In the genomic region with DNA sequence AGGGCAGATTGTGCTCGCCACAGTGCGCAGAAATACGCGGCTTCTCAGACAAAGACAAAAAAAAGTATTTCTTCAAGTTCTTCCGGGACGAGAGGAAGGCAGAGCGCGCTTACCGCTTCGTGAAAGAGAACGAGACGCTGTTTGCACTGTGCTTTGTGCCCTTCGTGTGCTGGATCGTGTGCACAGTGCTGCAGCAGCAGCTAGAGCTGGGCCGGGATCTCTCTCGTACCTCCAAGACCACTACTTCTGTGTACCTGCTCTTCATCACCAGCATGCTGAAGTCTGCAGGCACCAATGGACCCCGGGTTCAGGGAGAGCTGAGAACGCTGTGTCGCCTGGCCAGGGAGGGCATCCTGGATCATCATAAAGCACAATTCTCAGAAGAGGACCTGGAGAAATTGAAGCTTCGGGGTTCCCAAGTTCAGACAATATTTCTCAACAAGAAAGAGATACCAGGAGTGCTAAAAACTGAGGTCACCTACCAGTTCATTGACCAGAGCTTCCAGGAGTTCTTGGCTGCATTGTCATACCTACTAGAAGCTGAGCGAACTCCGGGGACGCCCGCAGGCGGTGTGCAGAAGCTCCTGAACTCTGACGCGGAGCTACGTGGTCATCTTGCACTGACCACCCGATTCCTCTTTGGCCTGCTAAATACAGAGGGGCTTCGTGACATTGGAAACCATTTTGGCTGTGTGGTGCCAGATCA, we compare ENCODE assay signal across 7 mouse cellular contexts. TPM values are rescaled to one million over a fixed set of nuclear protein-coding genes. Genes with fewer than 3 reads are reported as not detected.
A peak's percentile ranks its signal among the peaks of the same experiment; 100 is the strongest.
DNase-seq lines count a peak whose midpoint lies in the region; ATAC-seq and TF ChIP-seq lines count a peak whose summit lies in the region.

No protein-coding gene starts in this region.

- WGBS in lung, embryonic 16.5 days: 20% methylated on average over 30 of the region's 30 CpGs
- WGBS in forebrain, embryonic 16.5 days: 21% methylated on average over 30 of the region's 30 CpGs
- 22% methylated on average over 30 of the region's 30 CpGs for WGBS in limb, embryonic 14.5 days
- 26% methylated on average over 30 of the region's 30 CpGs for WGBS in stomach, embryonic 14.5 days

- H3K36me3 ChIP-seq in lung, embryonic 16.5 days (ENCODE audit: control insufficient read depth, insufficient read depth, low read length): no peaks in the 10 kb centered on the region
- no peaks in the 10 kb centered on the region for H3K36me3 ChIP-seq in forebrain, embryonic 16.5 days (ENCODE audit: control insufficient read depth, insufficient read depth)
- no peaks in the 10 kb centered on the region for H3K36me3 ChIP-seq in limb, embryonic 14.5 days (ENCODE audit: control insufficient read depth, insufficient read depth, low read length)
- H3K36me3 ChIP-seq in stomach, embryonic 14.5 days (ENCODE audit: control insufficient read depth, insufficient read depth, low read length): no peaks in the 10 kb centered on the region

- peaks cover 57% of the 10 kb centered on the region for H3K27me3 ChIP-seq in lung, embryonic 16.5 days (ENCODE audit: control insufficient read depth, insufficient read depth, low read depth, low read length)
- H3K27me3 ChIP-seq in forebrain, embryonic 16.5 days (replicated peaks; ENCODE audit: control insufficient read depth, insufficient read depth, low read length): peaks cover 49% of the 10 kb centered on the region
- peaks cover 45% of the 10 kb centered on the region for H3K27me3 ChIP-seq in limb, embryonic 14.5 days (ENCODE audit: control insufficient read depth, insufficient read depth, low read length)
- peaks cover 36% of the 10 kb centered on the region for H3K27me3 ChIP-seq in stomach, embryonic 14.5 days (ENCODE audit: control insufficient read depth, insufficient read depth, low read length)

- no peak for TF ChIP-seq POLR2A in limb, embryonic 14.5 days (IDR thresholded peaks at IDR 0.05; ENCODE audit: borderline replicate concordance, extremely low read depth, insufficient read depth, insufficient read length)

- H3K4me3 ChIP-seq in lung, embryonic 16.5 days (ENCODE audit: low read length): peak overlapping the region; percentile 39
- H3K4me3 ChIP-seq in forebrain, embryonic 16.5 days (replicated peaks; ENCODE audit: low read length): peak overlapping the region; percentile 48
- H3K4me3 ChIP-seq in limb, embryonic 14.5 days (replicated peaks; ENCODE audit: low read length): peak overlapping the region; percentile 36
- peak overlapping the region; percentile 28 for H3K4me3 ChIP-seq in stomach, embryonic 14.5 days (ENCODE audit: low read depth, low read length)

- H3K4me2 ChIP-seq in lung, embryonic 16.5 days (ENCODE audit: low read depth, low read length): peak overlapping the region; percentile 54
- H3K4me2 ChIP-seq in forebrain, embryonic 16.5 days (ENCODE audit: low read length): peak overlapping the region; percentile 92
- H3K4me2 ChIP-seq in limb, embryonic 14.5 days (replicated peaks; ENCODE audit: low read depth, low read length, severe bottlenecking): peak overlapping the region; percentile 57
- H3K4me2 ChIP-seq in stomach, embryonic 14.5 days (replicated peaks; ENCODE audit: low read depth, low read length): peak overlapping the region; percentile 56

- peaks cover 12% of the 10 kb centered on the region for H3K4me1 ChIP-seq in lung, embryonic 16.5 days (replicated peaks; ENCODE audit: control insufficient read depth, insufficient read depth, low read length)
- H3K4me1 ChIP-seq in forebrain, embryonic 16.5 days (replicated peaks; ENCODE audit: control insufficient read depth, insufficient read depth, low read length): peaks cover 16% of the 10 kb centered on the region
- peaks cover 7% of the 10 kb centered on the region; the same call in 1 of the 2 replicates for H3K4me1 ChIP-seq in limb, embryonic 14.5 days (ENCODE audit: control insufficient read depth, insufficient read depth, low read length)
- H3K4me1 ChIP-seq in stomach, embryonic 14.5 days (ENCODE audit: control insufficient read depth, insufficient read depth, low read length): peaks cover 10% of the 10 kb centered on the region; the same call in 1 of the 2 replicates

- ATAC-seq in lung, embryonic 16.5 days (ENCODE audit: low read depth): no peak
- peak; percentile 38 for ATAC-seq in forebrain, embryonic 16.5 days
- no peak for ATAC-seq in limb, embryonic 14.5 days (ENCODE audit: low FRiP score, low read depth)
- no peak for ATAC-seq in stomach, embryonic 14.5 days (ENCODE audit: insufficient number of reproducible peaks, insufficient read depth, low FRiP score, low read depth)

- H3K9ac ChIP-seq in lung, embryonic 16.5 days (ENCODE audit: low read length): no peak overlapping the region
- peak overlapping the region; percentile 39 for H3K9ac ChIP-seq in forebrain, embryonic 16.5 days (replicated peaks; ENCODE audit: low read depth, low read length)
- no peak overlapping the region for H3K9ac ChIP-seq in limb, embryonic 14.5 days (ENCODE audit: low read depth, low read length, severe bottlenecking)
- no peak overlapping the region; the same call in 1 of the 2 replicates for H3K9ac ChIP-seq in stomach, embryonic 14.5 days (replicated peaks; ENCODE audit: low read depth, low read length)

- H3K9me3 ChIP-seq in lung, embryonic 16.5 days (ENCODE audit: control insufficient read depth, low read length): no peaks in the 10 kb centered on the region
- H3K9me3 ChIP-seq in forebrain, embryonic 16.5 days (ENCODE audit: control insufficient read depth, low read length): no peaks in the 10 kb centered on the region
- no peaks in the 10 kb centered on the region for H3K9me3 ChIP-seq in limb, embryonic 14.5 days (ENCODE audit: control insufficient read depth, low read length)
- H3K9me3 ChIP-seq in stomach, embryonic 14.5 days (ENCODE audit: control insufficient read depth, low read depth, low read length): no peaks in the 10 kb centered on the region

- H3K27ac ChIP-seq in lung, embryonic 16.5 days (ENCODE audit: low read length): no peak overlapping the region
- no peak overlapping the region for H3K27ac ChIP-seq in forebrain, embryonic 16.5 days (ENCODE audit: low read length)
- no peak overlapping the region for H3K27ac ChIP-seq in limb, embryonic 14.5 days (replicated peaks; ENCODE audit: low read depth, low read length)
- no peak overlapping the region for H3K27ac ChIP-seq in stomach, embryonic 14.5 days (ENCODE audit: low read length)

- DNase-seq in lung, postnatal 4 days: no peak
- no peak for DNase-seq in limb, embryonic 14.5 days (ENCODE audit: low spot score)
- DNase-seq in MN1 (ENCODE audit: low spot score): no peak
- no peak for DNase-seq in cerebellum, adult 11 months

RNA-seq across cellular contexts. Expression of a gene that starts 2.5 kb away (rescaled TPM):
- 0.16 and 0.88 TPM in 2 replicates for polyA plus RNA-seq in lung, embryonic 16.5 days (2015; fragmentation: Nextera tagmentation; extraction: Ambion mirVana)
- polyA plus RNA-seq in forebrain, embryonic 16.5 days (2015; fragmentation: Nextera tagmentation; extraction: Ambion mirVana): 0.68 and 0.71 TPM in 2 replicates
- polyA plus RNA-seq in limb, embryonic 14.5 days (2012; rRNA removed): 0.05 TPM in 2 replicates
- 0.08 TPM in 1 of 2 replicates, not detected in the other for polyA plus RNA-seq in limb, embryonic 14.5 days (2014; fragmentation: Nextera tagmentation; extraction: Ambion mirVana)
- polyA plus RNA-seq in stomach, embryonic 14.5 days (2014; fragmentation: Nextera tagmentation; extraction: Ambion mirVana): 1.2 and 2.2 TPM in 2 replicates

RNA-seq across cellular contexts. Expression of a gene that starts 18.0 kb away (rescaled TPM):
- 20.5 and 23.4 TPM in 2 replicates for polyA plus RNA-seq in lung, embryonic 16.5 days (2015; fragmentation: Nextera tagmentation; extraction: Ambion mirVana)
- polyA plus RNA-seq in forebrain, embryonic 16.5 days (2015; fragmentation: Nextera tagmentation; extraction: Ambion mirVana): 8.9 and 10.1 TPM in 2 replicates
- 52.8 and 68.8 TPM in 2 replicates for polyA plus RNA-seq in limb, embryonic 14.5 days (2012; rRNA removed)
- 26.7 and 31.3 TPM in 2 replicates for polyA plus RNA-seq in limb, embryonic 14.5 days (2014; fragmentation: Nextera tagmentation; extraction: Ambion mirVana)
- 28.7 and 31.0 TPM in 2 replicates for polyA plus RNA-seq in stomach, embryonic 14.5 days (2014; fragmentation: Nextera tagmentation; extraction: Ambion mirVana)

RNA-seq across cellular contexts. Expression of a gene that starts 23.0 kb away (rescaled TPM):
- polyA plus RNA-seq in lung, embryonic 16.5 days (2015; fragmentation: Nextera tagmentation; extraction: Ambion mirVana): 10.0 and 14.1 TPM in 2 replicates
- polyA plus RNA-seq in forebrain, embryonic 16.5 days (2015; fragmentation: Nextera tagmentation; extraction: Ambion mirVana): not detected in 2 replicates
- polyA plus RNA-seq in limb, embryonic 14.5 days (2012; rRNA removed): 14.2 and 14.5 TPM in 2 replicates
- polyA plus RNA-seq in limb, embryonic 14.5 days (2014; fragmentation: Nextera tagmentation; extraction: Ambion mirVana): 17.2 and 32.5 TPM in 2 replicates
- polyA plus RNA-seq in stomach, embryonic 14.5 days (2014; fragmentation: Nextera tagmentation; extraction: Ambion mirVana): 0.87 TPM in 1 of 2 replicates, not detected in the other

RNA-seq across cellular contexts. Expression of a gene that starts 26.9 kb away (rescaled TPM):
- 2.8 and 6.6 TPM in 2 replicates for polyA plus RNA-seq in lung, embryonic 16.5 days (2015; fragmentation: Nextera tagmentation; extraction: Ambion mirVana)
- 0.38 and 2.1 TPM in 2 replicates for polyA plus RNA-seq in forebrain, embryonic 16.5 days (2015; fragmentation: Nextera tagmentation; extraction: Ambion mirVana)
- polyA plus RNA-seq in limb, embryonic 14.5 days (2012; rRNA removed): 30.9 and 34.4 TPM in 2 replicates
- 32.3 and 44.3 TPM in 2 replicates for polyA plus RNA-seq in limb, embryonic 14.5 days (2014; fragmentation: Nextera tagmentation; extraction: Ambion mirVana)
- polyA plus RNA-seq in stomach, embryonic 14.5 days (2014; fragmentation: Nextera tagmentation; extraction: Ambion mirVana): 2.0 and 2.6 TPM in 2 replicates

RNA-seq across cellular contexts. Expression of a gene that starts 32.5 kb away (rescaled TPM):
- polyA plus RNA-seq in lung, embryonic 16.5 days (2015; fragmentation: Nextera tagmentation; extraction: Ambion mirVana): 0.67 TPM in 1 of 2 replicates, not detected in the other
- not detected in 2 replicates for polyA plus RNA-seq in forebrain, embryonic 16.5 days (2015; fragmentation: Nextera tagmentation; extraction: Ambion mirVana)
- not detected in 2 replicates for polyA plus RNA-seq in limb, embryonic 14.5 days (2012; rRNA removed)
- not detected in 2 replicates for polyA plus RNA-seq in limb, embryonic 14.5 days (2014; fragmentation: Nextera tagmentation; extraction: Ambion mirVana)
- not detected in 2 replicates for polyA plus RNA-seq in stomach, embryonic 14.5 days (2014; fragmentation: Nextera tagmentation; extraction: Ambion mirVana)
